Mouse (Mus musculus) large intestine, adult 2 months (tissue): ENCODE results near the gene Basp1. TPM values are rescaled to one million over a fixed set of nuclear protein-coding genes. Genes with fewer than 3 reads are reported as not detected.

Experiments
- polyA plus RNA-seq: library from polyadenylated mRNA; depleted of rRNA; stranded (reverse); fragments of >200 nt; gene quantifications from 2 replicates; pipeline ENCODE4 v1.2.3, GENCODE M21; 2012; rRNA removed

The Basp1 gene
- polyA plus RNA-seq, 1 experiment = 4.4 TPM

Other genes starting within 250 kb of the Basp1 start
- 13.8 and 26.0 TPM in 2 replicates for gene Myo10, start 208.8 kb upstream of the Basp1 start, polyA plus RNA-seq